Mouse (Mus musculus) liver, postnatal 0 days (tissue): ENCODE measurements around the gene Abi1.

Experiments used
- CTCF ChIP-seq: sonication (generic); IDR thresholded peaks from 2 replicates; pipeline ENCODE4 v1.5.1; 2016; ENCODE audit warnings: antibody characterized with exemption, low read depth
- EP300 ChIP-seq: IDR thresholded peaks from 2 replicates; pipeline ENCODE4 v1.6.1; 2016; ENCODE audit warnings: antibody characterized with exemption, low read depth, mild to moderate bottlenecking

DNA sequence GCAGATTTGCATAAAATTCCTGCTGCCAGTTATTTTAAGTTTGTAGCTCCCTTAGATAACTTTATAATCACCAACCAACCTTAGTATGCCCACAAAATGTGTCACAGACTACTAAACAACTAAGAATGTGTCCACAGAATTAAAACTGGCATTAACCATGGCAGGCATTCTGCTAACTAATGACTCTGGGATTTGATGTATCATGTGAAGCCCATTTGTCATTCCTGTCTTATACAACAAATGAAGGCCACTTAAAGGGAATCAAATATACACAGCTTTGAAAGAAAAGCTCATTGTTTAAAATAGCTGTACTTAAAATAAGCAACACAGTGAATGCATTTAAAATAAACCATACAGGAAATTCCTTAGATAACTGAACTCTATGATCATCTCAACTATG is 44.0 kb downstream of the Abi1 start:
- no peak for TF ChIP-seq CTCF
- no peak for TF ChIP-seq EP300
